Mouse (Mus musculus) hindbrain, postnatal 0 days (tissue): ENCODE results near the gene Hcfc2. TPM values are rescaled to one million over a fixed set of nuclear protein-coding genes. Genes with fewer than 3 reads are reported as not detected.

Experiments used
- ATAC-seq: fragments of 200-750 bp; cut with Nextera tagmentation; 2 replicates; pipeline ENCODE4 v1.8.0; 2017; ENCODE audit warnings: mild to moderate bottlenecking, moderate TSS enrichment, moderate library complexity
- DNase-seq: peaks from one replicate; pipeline ENCODE4 v3.0.0-alpha.2; 2015; ENCODE audit warnings: low spot score
- H3K27ac ChIP-seq: fragments of 300-500 bp; sonication (generic); 2 replicates; pipeline ENCODE4 v1.5.1; 2014; ENCODE audit warnings: mild to moderate bottlenecking
- H3K27me3 ChIP-seq: fragments of 300-500 bp; sonication (generic); 2 replicates; pipeline ENCODE4 v1.6.1; 2014; ENCODE audit warnings: low read length, mixed read lengths; ENCODE audit not compliant: insufficient read depth
- H3K36me3 ChIP-seq: fragments of 300-500 bp; sonication (generic); 2 replicates; pipeline ENCODE4 v1.6.1; 2014; ENCODE audit warnings: low read length, mixed read lengths; ENCODE audit not compliant: insufficient read depth
- H3K4me1 ChIP-seq: fragments of 300-500 bp; sonication (generic); 2 replicates; pipeline ENCODE4 v1.6.1; 2014; ENCODE audit warnings: antibody characterized with exemption, low read length, mixed read lengths; ENCODE audit not compliant: insufficient read depth
- H3K4me2 ChIP-seq: fragments of 300-500 bp; sonication (generic); 2 replicates; pipeline ENCODE4 v1.6.1; 2014; ENCODE audit warnings: low read depth, mild to moderate bottlenecking, low read length, moderate library complexity, mixed read lengths
- H3K4me3 ChIP-seq: fragments of 300-500 bp; sonication (generic); 2 replicates; pipeline ENCODE4 v1.5.1; 2014; ENCODE audit warnings: low read length
- H3K9ac ChIP-seq: fragments of 300-500 bp; sonication (generic); replicated peaks from 2 replicates; pipeline ENCODE4 v1.6.1; 2014; ENCODE audit warnings: mild to moderate bottlenecking, low read length, moderate library complexity, mixed read lengths
- H3K9me3 ChIP-seq: fragments of 300-500 bp; sonication (generic); 2 replicates; pipeline ENCODE4 v1.6.1; 2016; ENCODE audit warnings: low read length, mixed read lengths
- CTCF ChIP-seq: IDR thresholded peaks from 2 replicates; pipeline ENCODE4 v1.5.1; 2016; ENCODE audit warnings: antibody characterized with exemption, control low read depth, low read depth
- WGBS: fragments of 180-500 bp; shearing (Covaris S2); extraction: QIAGEN DNeasy Blood & Tissue Kit; methylation state at CpG from one replicate; pipeline ENCODE4 v1.1.7; 2014; 5-methylcytosine and 5-hydroxymethylcytosine counted together
- polyA plus RNA-seq: library from polyadenylated mRNA; unstranded; fragments of >200 nt; fragmentation: Nextera tagmentation; extraction: Ambion mirVana; gene quantifications from 2 replicates; pipeline ENCODE4 v1.2.1, GENCODE M21; 2015
- total RNA-seq: library from RNA; depleted of rRNA; stranded (reverse); fragments of >200 nt; gene quantifications from 2 replicates; pipeline ENCODE4 v1.2.3, GENCODE M21; 2014; rRNA removed

Gene Hcfc2
- total and polyA plus RNA-seq, 2 experiments from 2014 or later: 22.9 to 24.8 TPM

DNA sequence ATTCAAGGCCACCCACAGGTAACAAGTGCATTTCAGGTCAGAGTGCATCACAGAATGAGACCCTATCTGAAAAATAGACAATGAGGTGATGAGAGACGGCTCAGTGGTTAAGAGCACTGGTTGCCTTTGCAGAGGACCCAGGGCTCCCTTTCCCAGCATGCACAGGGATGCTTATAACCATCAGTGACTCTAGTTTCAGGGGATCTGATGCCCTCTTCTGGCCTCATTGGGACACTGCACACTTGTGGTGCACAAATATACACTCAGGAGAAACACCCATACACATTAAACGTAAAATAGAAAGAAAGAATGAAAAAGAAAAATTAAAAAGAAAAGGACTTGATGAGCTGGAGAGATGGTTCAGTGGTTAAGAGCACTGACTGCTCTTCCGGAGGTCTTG, 95.8 kb downstream of the Hcfc2 start:
- Histone ChIP-seq H3K4me2 (no peak overlapping the region), H3K27ac (no peak overlapping the region), H3K4me1 (peaks cover 3% of the 10 kb centered on the region; the same call in 1 of the 2 replicates), H3K36me3 (no peaks in the 10 kb centered on the region), H3K27me3 (no peaks in the 10 kb centered on the region), H3K9me3 (no peaks in the 10 kb centered on the region), H3K4me3 (no peak overlapping the region), H3K9ac (no peak overlapping the region)
- 94% methylated on average over 3 of the region's 3 CpGs for WGBS
- DNase-seq (no peak), ATAC-seq (no peak)
- TF ChIP-seq CTCF: no peak

Other genes with a start within 250 kb of the Hcfc2 start
- not detected in 2 replicates for gene Gm1553, start 203.5 kb upstream of the Hcfc2 start, total RNA-seq
- not detected in 2 replicates for gene Gm1553, start 203.5 kb upstream of the Hcfc2 start, polyA plus RNA-seq
- 23.3 and 31.0 TPM in 2 replicates for gene 1190007I07Rik, start 72.9 kb upstream of the Hcfc2 start, total RNA-seq
- gene 1190007I07Rik, start 72.9 kb upstream of the Hcfc2 start, polyA plus RNA-seq: 35.2 and 38.0 TPM in 2 replicates
- gene Tdg, start 66.3 kb upstream of the Hcfc2 start, total RNA-seq: 58.9 and 63.9 TPM in 2 replicates
- gene Tdg, start 66.3 kb upstream of the Hcfc2 start, polyA plus RNA-seq: 120 and 126 TPM in 2 replicates
- 1.0 and 2.1 TPM in 2 replicates for gene Glt8d2, start 5.5 kb upstream of the Hcfc2 start, total RNA-seq
- gene Glt8d2, start 5.5 kb upstream of the Hcfc2 start, polyA plus RNA-seq: 1.2 and 1.5 TPM in 2 replicates
- gene Nfyb, start 68.0 kb downstream of the Hcfc2 start, total RNA-seq: 30.9 and 34.4 TPM in 2 replicates
- gene Nfyb, start 68.0 kb downstream of the Hcfc2 start, polyA plus RNA-seq: 27.3 and 28.1 TPM in 2 replicates
- gene Txnrd1, start 137.8 kb downstream of the Hcfc2 start, total RNA-seq: 79.6 and 80.0 TPM in 2 replicates
- gene Txnrd1, start 137.8 kb downstream of the Hcfc2 start, polyA plus RNA-seq: 62.3 and 64.8 TPM in 2 replicates
- gene Eid3, start 170.5 kb downstream of the Hcfc2 start, total RNA-seq: 0.50 and 2.6 TPM in 2 replicates
- 0.26 and 0.33 TPM in 2 replicates for gene Eid3, start 170.5 kb downstream of the Hcfc2 start, polyA plus RNA-seq